Mouse (Mus musculus) forebrain, embryonic 11.5 days (tissue): ENCODE results near the gene Pan3. TPM values are rescaled to one million over a fixed set of nuclear protein-coding genes. Genes with fewer than 3 reads are reported as not detected.

Experiments
- ATAC-seq: fragments of 200-750 bp; cut with Nextera tagmentation; replicated peaks from 2 replicates; pipeline ENCODE4 v1.8.0; 2017; ENCODE audit warnings: moderate TSS enrichment; ENCODE audit not compliant: low FRiP score
- DNase-seq: peaks from one replicate; pipeline ENCODE4 v3.0.0-alpha.2; 2017; ENCODE audit warnings: low spot score
- H3K27ac ChIP-seq: fragments of 300-500 bp; sonication (generic); 2 replicates; pipeline ENCODE4 v1.5.1; 2014; ENCODE audit warnings: low read depth, low read length
- H3K27me3 ChIP-seq: fragments of 300-500 bp; sonication (generic); 2 replicates; pipeline ENCODE4 v1.6.1; 2014; ENCODE audit warnings: mild to moderate bottlenecking, low read length, mixed read lengths; ENCODE audit not compliant: control insufficient read depth, insufficient read depth
- H3K36me3 ChIP-seq: fragments of 300-500 bp; sonication (generic); 2 replicates; pipeline ENCODE4 v1.6.1; 2014; ENCODE audit warnings: mild to moderate bottlenecking, low read length, moderate library complexity, mixed read lengths; ENCODE audit not compliant: control insufficient read depth, insufficient read depth
- H3K4me1 ChIP-seq: fragments of 300-500 bp; sonication (generic); replicated peaks from 2 replicates; pipeline ENCODE4 v1.6.1; 2014; ENCODE audit warnings: low read length, mixed read lengths; ENCODE audit not compliant: control insufficient read depth, insufficient read depth
- H3K4me2 ChIP-seq: fragments of 300-500 bp; sonication (generic); 2 replicates; pipeline ENCODE4 v1.6.1; 2014; ENCODE audit warnings: low read depth, mild to moderate bottlenecking, low read length, moderate library complexity, mixed read lengths; ENCODE audit not compliant: severe bottlenecking
- H3K4me3 ChIP-seq: fragments of 300-500 bp; sonication (generic); 2 replicates; pipeline ENCODE4 v1.5.1; 2014; ENCODE audit warnings: low read depth, low read length
- H3K9ac ChIP-seq: fragments of 300-500 bp; sonication (generic); 2 replicates; pipeline ENCODE4 v1.6.1; 2014; ENCODE audit warnings: low read length
- H3K9me3 ChIP-seq: fragments of 300-500 bp; sonication (generic); 2 replicates; pipeline ENCODE4 v1.6.1; 2016; ENCODE audit warnings: low read length, mixed read lengths; ENCODE audit not compliant: control insufficient read depth
- WGBS: fragments of 180-500 bp; shearing (Covaris S2); extraction: QIAGEN DNeasy Blood & Tissue Kit; methylation state at CpG from one replicate; pipeline ENCODE4 v1.1.7; 2014; 5-methylcytosine and 5-hydroxymethylcytosine counted together
- polyA plus RNA-seq: library from polyadenylated mRNA; unstranded; fragments of >200 nt; fragmentation: Nextera tagmentation; extraction: Ambion mirVana; gene quantifications from 2 replicates; pipeline ENCODE4 v1.2.1, GENCODE M21; 2014

Gene Pan3
- polyA plus RNA-seq, 1 experiment from 2014 or later, result 59.3 TPM

DNA sequence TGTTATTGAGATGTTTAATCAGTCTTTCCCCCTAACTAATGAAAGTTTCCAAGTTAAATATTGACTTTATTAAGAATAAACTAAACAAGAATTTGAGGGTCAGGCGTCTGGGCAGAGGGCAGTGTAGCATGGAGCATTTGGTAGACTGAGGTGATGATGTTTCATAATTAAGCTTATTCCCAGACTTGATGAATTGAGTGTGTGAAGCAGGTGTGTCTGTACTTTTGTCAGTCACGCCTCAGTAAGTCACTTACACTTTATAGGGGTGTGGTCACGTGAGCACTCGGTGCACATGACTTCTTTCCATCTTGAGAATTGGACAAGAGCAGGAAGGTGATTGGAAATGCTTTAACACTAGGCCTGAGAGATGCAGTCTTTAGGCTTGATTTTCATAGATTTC lies 26.5 kb downstream of the Pan3 start:
- peaks cover 4% of the 10 kb centered on the region for H3K36me3 ChIP-seq
- no peaks in the 10 kb centered on the region for H3K9me3 ChIP-seq
- no peak overlapping the region for H3K9ac ChIP-seq
- WGBS, result 96% methylated on average over 4 of the region's 4 CpGs
- H3K4me1 ChIP-seq, result no peaks in the 10 kb centered on the region
- H3K4me3 ChIP-seq, result no peak overlapping the region
- H3K27me3 ChIP-seq, result no peaks in the 10 kb centered on the region
- no peak overlapping the region for H3K27ac ChIP-seq
- no peak for DNase-seq
- ATAC-seq, result no peak
- no peak overlapping the region for H3K4me2 ChIP-seq

- Histone ChIP-seq H3K36me3 (peaks cover 2% of the 10 kb centered on the region), H3K9ac (no peak overlapping the region), H3K4me1 (no peaks in the 10 kb centered on the region), H3K4me2 (no peak overlapping the region), H3K4me3 (no peak overlapping the region), H3K27me3 (no peaks in the 10 kb centered on the region), H3K27ac (no peak overlapping the region), H3K9me3 (no peaks in the 10 kb centered on the region)
- WGBS, result 57% methylated on average over 4 of the region's 4 CpGs
- ATAC-seq, result no peak
- DNase-seq, result no peak
Observed at GRCm38 (mm10) chr5:147459821-147460567, 30.0 kb downstream of the Pan3 start.

- Histone ChIP-seq H3K27ac (no peak overlapping the region), H3K9me3 (no peaks in the 10 kb centered on the region), H3K4me2 (no peak overlapping the region), H3K27me3 (no peaks in the 10 kb centered on the region), H3K36me3 (no peaks in the 10 kb centered on the region; the same call in 1 of the 2 replicates), H3K4me3 (no peak overlapping the region), H3K4me1 (no peaks in the 10 kb centered on the region), H3K9ac (no peak overlapping the region)
- ATAC-seq (no peak), DNase-seq (no peak)
- WGBS, result 88% methylated on average over 3 of the region's 3 CpGs
Observed at GRCm38 (mm10) chr5:147463251-147463650, 33.3 kb downstream of the Pan3 start.

- ATAC-seq (no peak), DNase-seq (no peak)
- no peaks in the 10 kb centered on the region for H3K9me3 ChIP-seq
- H3K27me3 ChIP-seq, result no peaks in the 10 kb centered on the region
- no peak overlapping the region for H3K27ac ChIP-seq
- no peak overlapping the region for H3K4me2 ChIP-seq
- no peak overlapping the region for H3K4me3 ChIP-seq
- H3K36me3 ChIP-seq, result no peaks in the 10 kb centered on the region; the same call in 1 of the 2 replicates
- H3K4me1 ChIP-seq, result no peaks in the 10 kb centered on the region
- H3K9ac ChIP-seq, result no peak overlapping the region
Observed at GRCm38 (mm10) chr5:147466361-147466760, 36.4 kb downstream of the Pan3 start.

DNA sequence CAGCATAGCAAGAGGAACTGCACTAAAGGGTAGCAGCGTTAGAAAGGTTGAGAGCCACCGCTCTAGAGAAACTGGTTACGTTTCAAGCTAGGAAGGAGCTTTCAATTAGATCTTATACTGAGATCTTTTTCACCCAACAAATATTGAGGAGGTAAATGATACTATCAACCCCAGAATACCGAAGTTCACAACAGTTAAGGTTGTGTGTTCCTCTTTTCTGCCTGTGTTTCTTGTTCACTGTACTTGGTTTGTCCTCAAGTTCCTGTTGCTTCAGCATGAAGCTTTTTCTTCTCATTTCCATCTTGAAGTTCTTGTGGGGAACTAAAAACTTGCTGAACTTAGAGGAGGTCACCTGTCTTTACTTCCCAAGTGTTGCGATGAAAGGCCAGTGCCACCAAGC lies 41.2 kb downstream of the Pan3 start:
- Histone ChIP-seq H3K36me3 (no peaks in the 10 kb centered on the region), H3K27me3 (no peaks in the 10 kb centered on the region), H3K4me3 (no peak overlapping the region), H3K4me1 (no peaks in the 10 kb centered on the region), H3K9me3 (no peaks in the 10 kb centered on the region), H3K27ac (no peak overlapping the region), H3K4me2 (no peak overlapping the region), H3K9ac (no peak overlapping the region)
- no peak for ATAC-seq
- DNase-seq, result no peak
- 95% methylated on average over 5 of the region's 5 CpGs for WGBS

GRCm38 (mm10) chr5:147473071-147473470 lies 43.1 kb downstream of the Pan3 start:
- H3K9ac ChIP-seq, result no peak overlapping the region
- no peaks in the 10 kb centered on the region for H3K9me3 ChIP-seq
- H3K4me3 ChIP-seq, result no peak overlapping the region
- H3K36me3 ChIP-seq, result no peaks in the 10 kb centered on the region
- no peak for ATAC-seq
- no peak overlapping the region for H3K4me2 ChIP-seq
- no peaks in the 10 kb centered on the region for H3K27me3 ChIP-seq
- WGBS, result 92% methylated on average over 6 of the region's 6 CpGs
- no peak for DNase-seq
- H3K4me1 ChIP-seq, result no peaks in the 10 kb centered on the region
- no peak overlapping the region for H3K27ac ChIP-seq

- H3K27me3 ChIP-seq, result no peaks in the 10 kb centered on the region
- no peak overlapping the region for H3K4me2 ChIP-seq
- H3K27ac ChIP-seq, result no peak overlapping the region
- no peak for ATAC-seq
- WGBS, result 95% methylated on average over 3 of the region's 3 CpGs
- H3K4me1 ChIP-seq, result no peaks in the 10 kb centered on the region
- no peak for DNase-seq
- no peaks in the 10 kb centered on the region for H3K36me3 ChIP-seq
- no peak overlapping the region for H3K9ac ChIP-seq
- no peaks in the 10 kb centered on the region for H3K9me3 ChIP-seq
- no peak overlapping the region for H3K4me3 ChIP-seq
Observed at GRCm38 (mm10) chr5:147473856-147474255, 43.9 kb downstream of the Pan3 start.

DNA sequence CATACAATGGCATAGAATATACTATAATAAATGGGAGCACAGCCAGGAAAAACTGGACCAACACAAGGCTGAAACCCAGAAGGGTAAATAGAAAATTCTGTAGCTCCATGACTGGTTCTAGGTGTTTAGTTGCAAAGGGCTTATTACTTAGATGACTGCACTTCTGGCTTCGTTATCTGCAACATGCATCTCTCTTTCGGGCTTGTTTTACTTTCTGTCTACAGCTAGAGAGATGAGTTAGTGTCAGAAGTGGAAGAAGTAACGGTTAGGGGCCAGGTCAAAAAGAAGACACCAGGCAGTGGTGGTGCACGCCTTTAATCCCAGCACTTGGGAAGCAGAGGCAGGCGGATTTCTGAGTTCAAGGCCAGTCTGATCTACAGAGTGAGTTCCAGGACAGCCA lies 46.1 kb downstream of the Pan3 start:
- H3K27ac ChIP-seq, result no peak overlapping the region
- WGBS, result 91% methylated on average over 5 of the region's 5 CpGs

DNA sequence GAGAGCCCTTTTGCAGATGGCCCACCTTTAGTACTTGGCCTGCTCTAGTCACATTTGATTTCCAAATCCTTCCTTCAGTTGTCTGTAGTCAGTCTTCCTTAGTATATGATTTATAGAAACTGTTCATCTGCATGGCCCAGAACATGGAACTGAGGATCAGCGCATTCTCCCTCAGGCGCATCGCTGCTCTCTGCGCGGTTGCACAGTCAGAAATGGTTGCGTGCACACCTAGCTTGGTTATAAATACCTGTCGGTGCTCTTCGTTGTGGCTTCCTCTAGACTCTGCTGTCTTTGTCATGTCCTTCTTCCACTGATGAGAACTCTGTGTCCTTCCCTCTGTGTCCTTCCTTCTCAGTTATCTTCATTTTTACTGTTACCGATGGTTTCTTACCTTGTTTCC lies 47.1 kb downstream of the Pan3 start:
- H3K27ac ChIP-seq, result no peak overlapping the region
- 97% methylated on average over 9 of the region's 9 CpGs for WGBS
- H3K27me3 ChIP-seq, result no peaks in the 10 kb centered on the region
- no peaks in the 10 kb centered on the region for H3K4me1 ChIP-seq
- no peak overlapping the region for H3K4me2 ChIP-seq
- H3K4me3 ChIP-seq, result no peak overlapping the region
- ATAC-seq, result no peak
- no peak overlapping the region for H3K9ac ChIP-seq
- no peaks in the 10 kb centered on the region for H3K36me3 ChIP-seq
- no peaks in the 10 kb centered on the region for H3K9me3 ChIP-seq
- no peak for DNase-seq

More for the DNA sequence above, 46.1 kb downstream of the Pan3 start:
- no peak for ATAC-seq
- no peaks in the 10 kb centered on the region for H3K9me3 ChIP-seq
- no peak overlapping the region for H3K4me3 ChIP-seq
- no peak overlapping the region for H3K9ac ChIP-seq
- H3K4me2 ChIP-seq, result no peak overlapping the region
- DNase-seq, result no peak
- H3K27me3 ChIP-seq, result no peaks in the 10 kb centered on the region
- H3K36me3 ChIP-seq, result no peaks in the 10 kb centered on the region
- no peaks in the 10 kb centered on the region for H3K4me1 ChIP-seq
